Mouse (Mus musculus): ENCODE measurements around the gene Grin1. TPM values are rescaled to one million over a fixed set of nuclear protein-coding genes. Genes with fewer than 3 reads are reported as not detected.

Grin1 gene
- total RNA-seq, 2 experiments from 2014 or later: not detected

DNA sequence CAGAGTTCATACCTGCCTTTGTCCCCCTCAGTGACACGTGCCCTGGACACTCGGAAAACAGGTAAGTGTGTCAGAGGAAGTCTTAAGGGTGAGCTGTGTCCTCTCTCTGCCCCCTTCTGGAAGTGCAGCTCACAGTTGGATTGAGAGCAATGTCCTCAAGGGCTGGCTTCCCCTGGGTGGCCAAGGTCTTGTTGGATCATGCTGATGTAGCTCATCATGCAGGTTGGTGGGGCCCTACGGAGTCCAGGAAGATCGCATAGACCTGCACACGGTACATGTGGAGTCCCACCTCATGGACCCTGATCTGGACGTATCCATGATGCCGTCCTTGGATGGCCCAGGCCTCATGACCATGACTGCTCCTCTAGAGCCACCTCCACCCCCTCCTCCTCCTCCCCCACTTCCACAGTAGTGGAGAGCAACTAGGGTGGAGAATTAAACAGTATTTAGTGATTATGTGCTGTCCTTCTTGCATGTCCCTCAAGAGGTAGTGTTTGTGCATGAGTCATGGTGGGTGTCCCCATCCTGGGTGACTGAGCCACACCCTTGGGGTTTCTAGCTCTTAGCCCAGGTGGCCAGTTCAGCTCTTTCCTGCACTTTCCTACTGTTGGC, 30.1 kb downstream of the Grin1 start:
- DNase-seq: no peak
- intact Hi-C loops (cut with DNase I): no loop called here

DNA sequence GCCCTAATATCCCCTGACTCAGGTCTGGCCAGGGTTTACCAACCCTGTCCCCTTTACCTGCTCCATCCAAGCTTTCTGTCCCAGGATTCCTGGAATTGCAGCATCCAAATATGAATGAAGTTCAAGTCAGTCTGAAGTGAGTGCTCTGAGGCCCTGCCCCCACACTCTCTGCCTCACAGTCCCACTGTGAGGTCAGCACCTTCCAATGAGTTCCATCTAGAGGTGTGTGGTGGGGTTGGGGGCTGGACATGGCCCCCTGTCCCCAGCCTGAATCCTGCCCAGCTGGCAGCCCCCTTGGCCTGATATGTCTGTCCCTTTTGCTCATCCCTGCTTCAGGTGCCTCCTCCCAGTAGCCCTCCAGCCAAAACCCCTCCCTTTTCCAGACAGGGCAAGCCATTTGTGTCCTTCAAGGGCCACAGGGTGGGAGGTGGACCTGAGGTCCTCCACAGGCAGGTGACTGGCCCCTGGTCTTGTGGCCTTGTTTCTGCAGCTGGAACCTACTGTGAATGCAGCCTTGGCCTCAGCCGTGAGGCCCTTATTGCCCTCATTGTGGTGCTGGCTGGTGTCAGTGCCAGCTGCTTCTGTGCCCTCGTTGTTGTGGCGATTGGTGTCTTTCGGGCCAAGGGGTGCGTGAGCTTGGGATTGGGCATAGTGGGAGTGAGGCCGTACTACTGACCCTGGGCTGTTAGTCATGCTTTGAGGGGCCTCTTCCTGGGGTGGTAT, 30.9 kb downstream of the Grin1 start, which contains the start of gene Tmem210:
Gene Tmem210 (plus strand): TSS at position 219 of the 723 bp plus-strand sequence.
- no peak for DNase-seq
- intact Hi-C loops (cut with DNase I): no loop called here

DNA sequence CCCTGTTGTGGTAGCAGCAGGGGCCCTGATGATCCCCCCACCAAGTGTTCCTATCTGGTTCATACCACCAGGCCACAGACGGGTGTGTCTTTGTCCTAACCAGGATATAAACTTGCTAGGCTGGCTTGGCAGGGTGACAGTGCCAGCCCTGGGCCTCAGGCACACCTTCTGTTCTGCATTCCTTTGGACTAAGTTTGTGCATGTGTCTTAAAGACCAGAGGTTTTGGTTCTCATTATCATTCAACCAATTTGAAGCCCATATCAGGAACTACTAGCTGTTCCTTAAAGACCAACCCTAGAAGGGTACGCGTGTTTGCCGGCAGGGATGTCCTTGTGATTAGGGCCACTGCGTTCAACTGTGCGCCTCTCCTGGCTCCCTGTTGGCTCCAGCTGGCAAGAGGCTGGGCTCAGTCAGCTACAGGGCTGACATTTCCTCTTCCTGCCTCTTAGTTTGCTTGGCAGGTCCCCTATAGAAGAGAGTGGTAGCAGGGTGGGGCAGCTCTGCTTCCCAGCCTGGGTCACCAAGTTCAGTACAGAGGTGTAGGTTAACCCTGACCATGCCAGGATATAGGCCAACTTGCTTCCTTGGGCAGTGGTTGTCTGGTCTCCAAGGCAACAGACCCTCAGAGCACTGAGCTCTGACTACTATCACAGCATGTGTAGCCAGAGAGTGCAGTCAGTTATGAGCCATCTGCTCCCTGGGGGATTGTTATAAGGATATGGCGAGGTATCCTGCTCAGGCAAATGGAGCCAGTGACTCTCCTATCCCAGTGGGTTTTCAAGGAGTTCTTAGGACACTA, 31.9 kb downstream of the Grin1 start:
- intact Hi-C loops (cut with DNase I): no loop called here
- no peak for DNase-seq

DNA sequence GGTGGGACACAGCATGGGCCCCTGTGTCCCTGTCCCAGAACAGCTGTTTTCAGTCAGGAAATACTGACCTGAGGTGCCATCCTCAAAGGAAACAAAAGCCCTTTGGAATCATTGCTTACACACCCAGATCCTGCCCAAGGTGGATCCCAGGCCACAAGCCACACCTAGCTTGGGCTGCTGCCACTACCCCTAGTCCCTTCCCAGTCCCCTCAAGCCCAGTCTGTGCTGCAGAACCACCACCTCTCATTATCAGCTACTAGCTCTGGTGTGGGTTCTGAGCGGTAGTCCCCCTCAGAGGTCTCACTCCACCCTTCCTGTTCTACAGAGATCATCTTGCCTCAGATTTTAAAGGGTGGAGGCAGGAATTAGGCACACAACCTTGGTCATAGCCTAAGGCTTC, 32.7 kb downstream of the Grin1 start:
- DNase-seq: no peak
- intact Hi-C loops (cut with DNase I): no loop called here

DNA sequence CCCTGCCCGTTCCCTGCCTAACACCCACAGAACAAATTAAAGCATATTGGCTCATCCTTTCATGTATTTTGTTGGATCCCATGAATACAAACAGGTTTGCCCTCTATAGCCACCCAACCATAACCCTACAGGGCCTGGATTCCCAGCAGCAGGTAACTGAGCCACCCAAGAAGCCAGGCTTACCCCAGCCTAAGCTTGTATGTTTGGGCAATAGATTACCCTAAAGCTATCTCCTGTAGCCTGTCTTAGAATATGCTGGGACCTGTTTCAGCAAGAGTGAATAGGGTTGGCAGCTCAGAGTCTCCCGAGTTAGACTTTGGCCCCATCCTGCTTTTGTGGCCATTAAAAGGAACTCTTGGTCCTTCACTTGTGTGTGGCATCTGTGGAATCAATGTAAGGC, 33.4 kb downstream of the Grin1 start:
- DNase-seq: no peak
- intact Hi-C loops (cut with DNase I): no loop called here

DNA sequence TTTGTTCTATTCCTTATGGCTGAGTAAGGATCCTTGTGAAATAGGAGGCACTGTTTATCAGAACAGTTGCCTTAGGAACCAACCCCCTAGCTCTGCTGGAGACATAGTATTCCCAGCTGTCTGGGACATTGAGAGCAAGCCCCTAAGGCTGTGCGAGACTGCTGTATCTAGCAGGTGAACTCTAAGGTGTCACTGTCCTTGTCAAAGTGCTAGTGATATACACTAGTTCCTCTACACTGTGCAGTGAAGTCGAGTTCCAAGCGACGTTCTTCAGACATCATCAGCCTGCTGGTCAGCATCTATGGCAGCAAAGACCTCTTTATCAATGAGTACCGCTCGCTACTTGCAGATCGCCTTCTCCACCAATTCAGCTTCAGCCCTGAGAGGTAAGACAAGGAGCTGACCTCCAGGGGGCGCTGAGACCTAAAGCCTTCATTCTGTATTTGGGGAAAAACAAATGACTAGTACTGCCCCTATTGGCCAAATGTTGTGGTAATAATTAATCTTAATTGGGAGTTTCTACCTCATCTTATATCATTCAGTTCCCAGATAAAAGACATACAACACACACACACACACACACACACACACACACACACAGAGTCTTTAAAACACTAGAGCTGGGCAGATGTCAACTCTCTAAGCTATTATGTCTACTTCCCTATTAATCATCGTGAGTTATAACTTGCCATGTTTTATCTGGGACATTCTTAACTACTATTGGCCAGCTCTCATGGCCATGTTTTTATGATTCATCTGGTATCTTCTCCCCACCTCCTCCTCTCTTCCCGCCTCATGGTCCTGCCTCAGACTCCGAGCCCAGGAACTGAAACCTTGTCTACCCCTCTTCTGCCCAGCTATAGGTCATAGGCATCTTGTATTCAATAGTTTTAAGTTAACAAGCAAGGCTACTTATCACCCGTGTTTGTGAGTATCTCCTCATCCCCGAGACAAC, 39.8 kb downstream of the Grin1 start:
- intact Hi-C loops (cut with DNase I): loop anchor here (5.0 kb wide), 1 partner anchor 128 kb away; no protein-coding TSS in a partner anchor
- peak; percentile 75 to 82 for DNase-seq

DNA sequence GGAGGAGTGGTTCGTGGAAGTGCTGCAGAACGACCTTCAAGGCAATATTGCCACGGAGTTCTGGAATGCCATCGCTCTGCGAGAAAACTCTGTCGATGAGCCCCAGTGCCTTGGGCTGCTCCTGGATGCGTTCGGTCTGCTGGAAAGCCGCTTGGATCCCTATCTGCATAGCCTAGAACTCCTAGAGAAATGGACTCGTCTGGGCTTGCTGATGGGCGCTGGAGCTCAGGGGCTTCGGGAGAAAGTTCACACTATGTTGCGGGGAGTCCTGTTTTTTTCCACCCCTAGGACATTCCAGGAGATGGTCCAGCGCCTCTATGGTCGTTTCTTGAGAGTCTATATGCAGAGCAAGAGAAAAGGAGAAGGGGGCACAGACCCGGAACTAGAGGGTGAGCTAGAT, 46.0 kb downstream of the Grin1 start:
- DNase-seq: no peak
- intact Hi-C loops (cut with DNase I): loop anchor here (2.0 to 5.0 kb wide), 3 partner anchors 18 to 76 kb away; partner anchors contain the start of genes Man1b1, Tmem203 and Tor4a

DNA sequence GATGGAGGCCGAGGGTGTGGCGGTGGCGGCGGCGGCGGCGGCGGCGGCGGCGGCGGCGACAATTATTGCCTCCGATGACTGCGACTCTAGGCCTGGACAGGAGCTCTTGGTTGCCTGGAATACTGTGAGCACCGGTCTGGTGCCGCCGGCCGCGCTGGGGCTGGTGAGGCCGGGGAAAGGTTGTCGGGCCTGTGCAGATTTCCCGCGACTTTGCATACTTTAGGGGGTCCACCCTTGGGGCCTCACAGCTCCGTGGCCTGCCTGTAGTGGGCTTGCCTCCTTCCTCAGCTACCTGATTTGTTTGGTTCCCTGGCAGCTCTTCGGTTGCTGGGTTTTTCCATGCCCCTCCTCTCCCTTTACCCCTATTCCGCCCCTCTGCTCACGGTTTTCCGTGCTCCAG, 46.5 kb downstream of the Grin1 start:
- intact Hi-C loops (cut with DNase I): loop anchor here (2.0 to 5.0 kb wide), 3 partner anchors 18 to 75 kb away; partner anchors contain the start of genes Man1b1, Tmem203 and Tor4a
- DNase-seq: no peak

DNA sequence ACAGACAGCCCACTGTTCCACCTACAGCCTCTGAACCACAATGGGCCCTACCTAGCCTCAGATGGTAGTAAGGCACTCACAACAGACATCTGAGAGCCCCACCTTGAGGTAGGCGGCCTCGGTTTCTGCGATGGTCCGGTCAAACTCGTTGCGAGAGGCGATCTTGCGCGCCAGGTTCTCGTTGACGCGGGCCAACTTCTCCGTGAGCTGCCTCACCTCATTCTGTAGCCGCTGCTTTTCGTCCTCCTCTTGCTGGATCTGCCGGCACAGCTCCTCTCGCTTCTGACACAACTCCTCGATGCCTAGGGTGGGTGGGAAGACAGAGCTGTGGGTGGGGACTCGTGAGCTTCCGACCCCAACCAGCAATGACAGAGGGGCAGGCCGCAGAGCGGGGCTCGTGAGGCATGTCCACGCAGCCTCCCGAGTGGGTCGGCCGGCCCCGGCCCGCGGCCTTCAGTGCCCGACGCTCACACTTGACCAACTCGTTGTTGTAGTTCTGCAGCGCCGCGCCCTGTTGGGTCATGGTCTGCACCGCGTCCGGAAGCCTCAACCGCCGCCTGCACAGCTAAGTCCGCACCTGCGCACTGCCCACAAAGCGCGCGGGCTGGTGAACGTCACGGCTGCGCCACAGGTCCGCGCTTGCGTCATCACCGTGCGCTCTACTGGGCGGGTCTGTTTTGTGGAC, 47.0 kb downstream of the Grin1 start, which contains the start of the genes Ssna1 and Anapc2:
Gene Ssna1 (minus strand): TSS at position 612 of the 685 bp plus-strand sequence.
Gene Anapc2 (plus strand): TSS at position 652 of the 685 bp plus-strand sequence.
- intact Hi-C loops (cut with DNase I): loop anchor here (1.0 to 5.0 kb wide), 4 partner anchors 17 to 75 kb away; partner anchors contain the start of genes Man1b1, Tmem203 and Tor4a

DNA sequence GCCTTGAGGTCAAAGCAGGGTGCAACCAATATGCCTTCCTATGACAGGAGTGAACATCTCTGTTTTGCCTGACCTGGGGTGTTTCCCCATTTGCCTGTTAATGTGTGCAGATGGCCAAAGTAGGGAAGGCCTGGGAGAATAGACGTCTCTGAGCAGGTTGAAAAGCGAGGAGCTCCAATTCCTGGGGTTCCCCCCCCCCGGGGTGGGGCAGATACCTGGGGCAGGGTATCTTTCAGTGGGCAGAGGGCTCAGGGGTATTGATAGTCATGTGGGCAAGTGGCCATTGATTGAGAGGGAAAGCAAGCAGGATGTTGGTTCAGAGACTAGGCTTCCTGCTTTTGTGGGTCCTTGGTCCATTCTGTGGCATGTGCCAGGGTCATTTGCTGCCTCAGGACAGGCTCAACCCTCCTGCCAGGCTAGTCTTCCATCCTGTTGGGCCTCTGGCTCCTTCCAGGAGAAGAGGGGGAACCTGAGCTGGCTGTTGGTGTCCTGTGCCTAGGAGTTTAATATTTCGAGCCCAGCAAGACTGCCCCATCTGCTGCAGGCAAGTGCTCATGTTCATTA, 51.2 kb downstream of the Grin1 start:
- DNase-seq: no peak
- intact Hi-C loops (cut with DNase I): no loop called here

More for the DNA sequence above, 47.0 kb downstream of the Grin1 start, which contains the start of the genes Ssna1 and Anapc2:
- peak; percentile 98 for DNase-seq

DNA sequence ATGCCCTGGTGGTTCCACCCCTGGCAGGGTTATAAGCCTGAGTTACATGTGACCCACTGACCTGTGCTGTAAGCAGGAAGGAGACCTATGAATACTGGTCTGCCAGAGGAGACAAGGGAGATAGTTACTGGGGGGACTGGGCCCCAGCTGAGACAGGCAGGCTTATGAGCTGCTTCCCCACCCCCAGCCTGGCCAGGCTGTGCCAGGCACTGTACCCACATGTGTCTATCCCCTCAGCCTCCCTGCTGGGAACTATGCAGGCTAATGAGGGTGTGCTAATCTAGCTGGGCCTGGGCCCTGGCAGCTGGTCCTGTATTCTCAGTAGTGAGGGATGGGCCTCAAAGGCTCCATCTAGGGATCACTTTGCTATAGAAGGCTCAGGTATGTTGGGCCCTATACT, 51.7 kb downstream of the Grin1 start:
- intact Hi-C loops (cut with DNase I): no loop called here
- no peak for DNase-seq

DNA sequence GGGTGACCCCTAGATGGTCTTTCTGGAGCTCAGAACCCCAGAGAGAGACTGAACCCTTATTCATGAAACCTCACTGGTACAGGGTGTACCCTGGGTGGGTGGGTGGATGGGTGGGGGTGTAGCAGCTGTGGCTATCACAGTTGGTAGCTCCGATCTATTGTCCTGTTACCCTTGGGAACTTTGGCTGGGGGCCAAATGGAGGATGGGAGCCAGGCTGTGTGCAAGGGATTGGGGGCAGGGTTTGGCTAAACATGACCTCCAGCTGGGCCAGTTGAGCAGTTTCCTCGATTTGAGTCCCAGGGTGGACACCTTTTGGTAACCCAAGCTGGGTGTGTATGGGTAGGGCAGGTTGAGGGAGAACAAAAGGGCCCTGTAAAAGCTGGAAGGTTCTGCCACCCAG, 52.3 kb downstream of the Grin1 start:
- intact Hi-C loops (cut with DNase I): no loop called here
- DNase-seq: peak; percentile 51 to 58

DNA sequence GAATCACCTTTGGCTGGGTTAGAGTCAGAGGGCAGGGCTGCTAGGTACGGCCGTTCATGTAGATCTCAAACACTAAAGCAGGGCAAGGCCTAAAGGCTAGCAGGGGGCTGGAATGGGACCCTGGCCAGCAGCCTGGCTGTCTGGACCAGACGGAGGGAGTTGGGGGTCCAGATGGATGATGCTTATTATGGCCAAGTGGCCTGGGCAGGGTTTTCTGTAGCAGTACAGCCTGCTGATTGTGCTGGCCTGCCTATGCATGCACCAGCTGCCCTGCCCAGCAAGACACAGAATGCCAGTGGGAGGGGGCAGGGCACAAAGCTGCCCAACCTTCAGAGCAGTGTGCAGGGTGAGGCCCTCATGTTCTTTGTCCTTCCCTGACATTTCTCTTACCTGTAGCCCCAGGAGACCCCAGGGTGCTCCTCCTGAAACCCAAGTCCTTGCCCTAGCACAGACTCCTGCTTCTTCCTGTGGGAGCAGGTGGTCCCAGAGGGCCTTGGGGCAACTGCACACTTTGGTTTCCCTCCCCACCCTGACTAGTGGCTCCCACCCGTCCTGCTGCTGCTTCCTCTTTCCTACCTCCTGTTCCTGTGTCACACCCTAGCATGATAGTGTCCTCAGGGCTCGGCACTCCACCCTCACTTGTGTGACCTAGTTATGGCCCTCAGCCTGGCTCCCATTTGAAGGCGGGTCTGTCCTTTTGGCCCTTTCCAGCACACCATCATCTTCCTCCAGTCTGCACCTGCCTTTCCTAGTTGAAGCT, 52.9 kb downstream of the Grin1 start:
- peak; percentile 22 to 47 for DNase-seq

DNA sequence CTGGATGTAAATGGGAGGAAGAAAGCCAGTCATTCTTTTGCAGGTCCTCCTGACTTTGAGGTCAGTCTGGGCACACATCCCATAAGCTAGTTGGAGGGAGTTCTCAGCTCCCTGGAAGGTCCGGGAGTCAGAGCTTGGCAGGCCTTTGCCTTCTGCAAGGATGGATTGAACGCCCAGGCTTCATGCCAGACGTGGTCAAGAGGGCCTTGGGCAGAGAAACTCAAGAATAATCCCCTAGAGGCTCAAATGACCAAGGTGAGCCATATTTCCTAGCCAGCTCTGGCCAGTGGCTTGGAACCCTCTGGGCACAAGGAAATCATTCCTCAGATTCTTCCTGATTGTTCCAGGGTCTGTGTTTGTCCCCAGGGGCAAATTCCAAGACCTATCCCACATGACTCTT, 54.1 kb downstream of the Grin1 start:
- intact Hi-C loops (cut with DNase I): no loop called here
- DNase-seq: no peak

More for the DNA sequence above, 52.9 kb downstream of the Grin1 start:
- intact Hi-C loops (cut with DNase I): no loop called here

DNA sequence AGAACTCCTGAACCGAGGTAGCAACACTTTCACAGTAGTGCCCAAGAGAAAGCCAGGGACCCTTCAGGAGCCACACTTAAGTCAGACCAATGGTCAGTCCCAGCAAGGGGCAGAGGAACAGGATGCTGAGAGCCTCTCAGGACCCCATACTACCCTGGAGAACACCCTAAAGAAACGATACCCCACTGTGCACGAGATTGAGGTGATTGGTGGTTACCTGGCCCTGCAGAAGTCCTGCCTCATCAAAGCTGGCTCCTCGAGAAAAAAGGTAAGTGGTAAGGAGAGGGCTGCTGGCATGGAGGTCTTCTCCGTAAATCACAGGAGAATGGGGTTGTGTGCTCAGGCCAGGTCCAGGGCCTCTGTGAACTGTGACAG, 54.7 kb downstream of the Grin1 start:
- intact Hi-C loops (cut with DNase I): no loop called here
- DNase-seq: no peak

DNA sequence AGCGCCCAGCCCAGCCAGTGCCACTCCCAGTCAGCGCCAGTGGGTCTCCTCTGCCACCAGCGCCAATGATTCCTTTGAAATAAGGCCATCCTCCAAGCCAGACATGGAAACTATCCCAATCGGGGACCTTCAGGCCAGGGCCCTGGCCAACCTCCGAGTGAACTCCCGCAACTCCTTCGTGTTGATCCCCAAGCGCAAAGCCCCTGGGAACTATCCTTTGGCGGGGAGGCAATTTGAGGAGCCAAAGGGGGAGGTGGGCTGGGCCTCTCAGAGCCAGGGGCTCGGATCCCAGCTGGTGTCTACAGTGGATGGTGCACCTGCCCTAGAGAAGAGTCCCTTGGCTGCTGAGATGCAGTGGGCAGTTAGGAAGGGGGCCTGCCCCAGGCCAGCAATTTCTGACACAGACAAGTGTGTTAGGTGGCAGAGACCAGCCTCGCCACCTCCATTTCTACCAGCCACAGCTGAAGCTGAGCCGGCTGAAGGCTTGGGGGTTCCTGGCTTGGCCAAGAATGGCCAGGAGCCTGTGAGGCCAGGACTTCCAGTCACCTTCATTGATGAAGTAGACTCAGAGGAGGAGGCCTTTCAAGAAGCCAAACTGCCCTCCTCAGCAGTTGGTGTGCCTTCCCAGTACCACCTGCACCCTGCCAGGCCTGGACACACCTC, 55.2 kb downstream of the Grin1 start:
- intact Hi-C loops (cut with DNase I): no loop called here
- no peak for DNase-seq

DNA sequence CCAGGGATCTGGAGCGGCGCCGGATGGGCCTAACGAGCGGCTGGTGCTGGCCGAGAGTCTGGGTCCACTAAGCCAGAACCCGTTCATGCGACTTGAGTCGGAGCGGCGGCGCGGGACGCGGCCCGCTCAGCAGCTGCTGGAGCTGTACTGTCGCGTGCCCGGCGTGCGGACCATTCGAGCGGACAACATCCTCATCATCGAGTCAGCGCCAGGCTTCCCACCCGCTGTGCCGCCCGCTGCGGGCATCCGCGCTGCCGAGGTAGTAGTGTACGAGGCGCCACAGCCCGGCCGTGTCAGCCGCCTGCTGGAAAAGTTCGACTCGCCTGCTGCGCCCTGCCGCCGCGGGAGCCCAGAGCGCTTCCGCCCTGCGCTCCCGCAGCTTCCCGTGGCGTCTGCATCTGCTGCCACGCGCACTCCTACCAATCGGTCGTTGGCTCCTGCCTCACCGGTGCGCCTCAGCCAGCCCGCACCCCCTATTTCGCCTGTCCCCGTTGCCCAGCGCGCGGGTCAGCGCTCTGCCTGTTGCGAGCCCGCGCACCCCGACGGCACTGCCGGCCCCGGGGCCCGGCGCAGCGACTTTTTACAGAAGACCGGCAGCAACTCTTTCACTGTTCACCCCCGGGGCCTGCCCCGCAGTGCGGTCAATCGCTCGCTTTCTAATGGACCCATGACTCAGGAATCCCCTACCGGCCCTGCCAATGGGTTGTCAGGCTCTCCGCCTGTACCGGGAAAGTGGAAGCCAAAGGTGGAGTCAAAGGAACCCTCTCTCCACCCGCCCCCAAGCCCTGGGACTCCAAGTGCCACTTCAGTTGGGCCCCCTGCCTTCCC, 56.0 kb downstream of the Grin1 start:
- intact Hi-C loops (cut with DNase I): no loop called here
- peak in 1 of 2 experiments; percentile 44 for DNase-seq
